Mouse (Mus musculus) retina, postnatal 7 days (tissue): Measurements from ENCODE around the gene Spc24.
"Not testable (repeated sequence)": the region's sequence is repeated elsewhere in the genome, so short reads cannot be mapped to it uniquely, and the experiment has no call there.

ENCODE experiments used
- DNase-seq: peaks from one replicate; pipeline ENCODE4 v3.0.0-alpha.2; 2012; ENCODE audit warnings: low read depth, low spot score

The Spc24 gene

DNA sequence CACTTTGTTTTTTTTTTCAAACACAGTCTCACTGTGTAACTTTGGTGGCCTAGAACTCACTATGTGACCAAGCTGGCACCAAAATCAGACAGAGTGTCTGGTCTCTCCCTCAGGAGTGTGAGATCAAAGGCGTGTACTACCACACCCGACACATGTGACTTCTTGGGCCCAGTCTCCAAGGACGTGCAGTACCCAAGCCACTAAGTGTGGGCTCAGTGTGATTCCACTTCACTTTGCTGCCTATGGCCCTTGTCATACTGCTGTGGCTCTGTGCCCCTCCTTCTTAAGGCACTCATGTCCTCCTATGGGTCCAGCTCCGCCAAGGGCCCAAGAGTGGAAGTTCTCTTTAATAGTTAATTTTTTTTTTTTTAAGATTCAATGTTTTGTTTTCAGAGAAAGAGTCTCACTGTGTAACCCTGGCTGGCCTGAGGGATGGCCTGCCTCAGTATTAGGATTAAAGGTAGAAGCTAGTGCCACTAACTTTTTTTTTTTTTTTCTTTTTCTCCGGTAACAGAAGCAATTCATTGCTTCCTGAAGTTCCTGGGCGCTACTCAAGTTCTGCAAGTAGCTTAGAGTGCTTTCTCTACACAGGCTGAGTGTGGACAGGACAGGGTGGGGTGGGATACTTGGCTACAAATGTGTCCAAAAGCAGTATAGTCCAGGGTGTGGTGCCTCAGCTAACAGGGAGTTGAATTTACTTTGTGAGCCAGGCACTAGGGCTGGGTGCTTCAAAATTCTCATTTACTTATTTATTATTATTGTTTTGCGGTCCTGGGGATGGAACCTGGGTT lies 24.6 kb upstream of the Spc24 start:
- DNase-seq, result no peak

GRCm38 (mm10) chr9:21781657-21782468 lies 21.8 kb upstream of the Spc24 start:
- no peak for DNase-seq

- no peak for DNase-seq
Observed at GRCm38 (mm10) chr9:21777726-21778125, 17.6 kb upstream of the Spc24 start.

GRCm38 (mm10) chr9:21774353-21774752 lies 14.2 kb upstream of the Spc24 start:
- no peak for DNase-seq

- DNase-seq, result not testable (repeated sequence)
Observed at GRCm38 (mm10) chr9:21773396-21773795, 13.3 kb upstream of the Spc24 start.

DNA sequence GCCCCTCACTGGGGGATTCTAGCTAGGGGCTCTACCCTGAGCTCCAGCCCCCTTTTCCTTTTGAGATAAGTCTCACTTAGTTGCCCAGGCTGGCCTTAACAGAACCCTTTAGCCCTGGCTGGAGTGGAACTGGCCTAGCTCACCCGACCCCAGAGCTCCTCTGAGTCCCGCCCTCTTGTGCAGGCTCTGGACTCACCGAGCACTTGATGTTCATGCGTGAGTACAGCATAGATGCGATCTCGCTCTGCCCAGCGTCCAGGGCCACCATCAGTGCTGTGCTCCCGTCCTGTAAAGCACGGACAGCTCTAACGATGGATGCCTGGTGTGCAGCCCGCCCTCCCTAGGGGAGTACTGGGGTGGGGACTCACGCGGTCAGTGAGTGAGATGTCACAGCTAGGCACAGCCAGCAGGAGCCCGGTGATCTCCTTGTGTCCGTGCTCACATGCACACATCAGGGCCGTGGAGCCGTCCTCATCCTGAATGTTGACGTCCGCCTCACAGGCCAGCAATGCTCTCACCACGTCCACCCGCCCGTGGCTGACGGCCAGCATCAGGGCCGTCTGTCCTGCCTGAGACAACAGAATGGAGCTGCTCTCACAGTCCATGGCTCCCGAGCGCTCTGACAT lies 9.6 kb upstream of the Spc24 start:
- DNase-seq, result no peak

DNA sequence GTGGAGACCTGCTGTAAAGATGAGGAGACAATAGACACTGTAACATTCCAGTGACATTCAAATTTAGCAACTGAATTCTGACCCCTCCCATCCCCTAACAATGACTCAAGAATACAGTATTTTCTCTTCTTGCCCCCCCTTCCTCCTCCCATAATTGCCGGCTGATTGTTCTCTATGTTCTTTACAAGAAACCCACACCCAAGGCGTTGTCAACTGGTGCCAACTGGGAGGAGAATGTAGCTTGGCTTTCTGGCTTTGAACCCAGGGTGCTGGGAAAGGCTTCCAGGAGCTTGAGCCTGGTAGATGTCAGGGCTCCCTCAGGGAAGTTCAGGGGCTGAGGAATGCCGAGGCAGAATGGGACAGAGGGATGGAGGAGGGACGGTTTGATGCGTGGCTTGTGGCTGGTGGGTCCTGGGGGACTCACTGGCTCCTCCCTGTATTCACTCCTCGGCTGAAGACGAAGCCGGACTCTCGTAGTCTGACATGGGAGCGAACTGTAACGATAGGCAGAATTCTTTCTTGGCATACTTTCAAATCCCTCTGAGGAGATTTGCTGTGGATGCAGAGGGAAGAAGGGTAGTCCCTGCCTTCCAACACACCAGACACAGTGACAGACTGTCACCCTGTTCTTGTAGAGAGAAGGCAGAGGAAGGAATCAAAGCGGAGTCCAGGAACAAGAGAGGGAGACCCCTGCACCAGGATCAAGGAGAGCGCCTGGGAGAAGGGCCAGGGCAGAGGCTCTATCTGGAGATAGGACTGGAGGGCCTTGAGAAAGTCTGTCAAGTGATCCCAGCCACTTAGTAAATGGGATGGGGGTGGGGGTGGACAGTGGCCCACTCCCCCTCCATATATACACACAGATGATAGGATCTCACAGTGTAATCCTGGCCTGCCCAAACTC lies 8.7 kb upstream of the Spc24 start:
- DNase-seq, result no peak

DNA sequence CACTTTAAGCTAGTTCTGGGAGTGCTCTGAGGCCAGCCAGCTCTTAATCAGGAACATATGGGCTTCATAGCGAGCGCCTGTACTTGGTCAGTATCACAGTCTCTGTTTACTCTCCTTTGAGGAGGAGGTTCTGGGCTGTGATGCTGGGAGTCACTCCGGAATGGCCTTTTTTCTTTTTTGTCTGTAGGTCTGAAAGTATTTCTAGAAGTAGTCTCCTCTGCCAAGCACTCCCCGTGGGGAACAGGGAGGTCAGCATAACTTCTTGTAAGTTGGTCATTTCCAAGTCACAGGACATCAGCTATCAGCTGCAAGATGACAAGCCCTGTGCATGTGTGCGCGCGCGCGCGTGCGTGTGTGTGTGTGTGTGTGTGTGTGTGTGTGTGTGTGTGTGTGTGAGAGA lies 7.8 kb upstream of the Spc24 start:
- DNase-seq, result no peak

- no peak for DNase-seq
Observed at GRCm38 (mm10) chr9:21764084-21764999, 4.2 kb upstream of the Spc24 start.

DNA sequence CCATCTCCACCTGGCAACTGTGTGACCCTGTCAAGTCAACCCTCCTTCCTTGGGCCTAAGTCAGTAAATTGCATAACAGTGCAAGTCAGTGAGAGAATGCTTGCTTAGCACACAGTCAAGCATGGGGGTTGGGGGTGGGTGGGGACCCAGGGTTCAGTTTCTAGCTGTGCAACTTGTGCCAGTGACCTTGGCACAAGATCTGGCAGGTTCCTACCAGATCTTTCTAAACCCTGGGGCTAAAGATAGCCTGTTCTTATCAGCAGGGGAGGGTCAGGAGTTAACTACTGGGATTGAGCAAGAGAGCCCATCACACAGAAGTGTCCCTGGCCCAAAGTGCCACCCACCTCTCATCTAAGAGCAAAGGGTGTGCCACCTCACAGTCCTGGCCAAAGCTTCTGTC lies 2.0 kb upstream of the Spc24 start:
- no peak for DNase-seq

DNA sequence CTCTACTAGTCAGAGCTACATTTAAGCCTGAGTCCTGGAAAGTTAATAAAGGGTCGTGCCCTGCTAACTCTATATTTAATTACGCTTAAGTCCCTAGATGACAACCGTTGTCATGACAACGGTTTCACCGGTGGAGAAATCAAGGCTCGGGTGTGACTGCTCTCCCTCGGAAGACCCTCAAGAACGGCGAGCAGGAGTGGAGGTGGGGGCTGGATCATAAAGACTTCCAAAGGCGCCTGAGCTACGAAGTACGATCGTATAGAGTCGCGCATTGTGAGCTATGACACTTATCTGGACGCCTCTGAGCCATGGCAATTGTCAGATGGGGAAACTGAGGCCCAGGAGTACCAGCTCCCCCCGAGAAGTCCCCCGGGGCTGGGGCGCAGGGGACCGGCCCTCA lies 385 bp downstream of the Spc24 start:
- DNase-seq, result no peak

DNA sequence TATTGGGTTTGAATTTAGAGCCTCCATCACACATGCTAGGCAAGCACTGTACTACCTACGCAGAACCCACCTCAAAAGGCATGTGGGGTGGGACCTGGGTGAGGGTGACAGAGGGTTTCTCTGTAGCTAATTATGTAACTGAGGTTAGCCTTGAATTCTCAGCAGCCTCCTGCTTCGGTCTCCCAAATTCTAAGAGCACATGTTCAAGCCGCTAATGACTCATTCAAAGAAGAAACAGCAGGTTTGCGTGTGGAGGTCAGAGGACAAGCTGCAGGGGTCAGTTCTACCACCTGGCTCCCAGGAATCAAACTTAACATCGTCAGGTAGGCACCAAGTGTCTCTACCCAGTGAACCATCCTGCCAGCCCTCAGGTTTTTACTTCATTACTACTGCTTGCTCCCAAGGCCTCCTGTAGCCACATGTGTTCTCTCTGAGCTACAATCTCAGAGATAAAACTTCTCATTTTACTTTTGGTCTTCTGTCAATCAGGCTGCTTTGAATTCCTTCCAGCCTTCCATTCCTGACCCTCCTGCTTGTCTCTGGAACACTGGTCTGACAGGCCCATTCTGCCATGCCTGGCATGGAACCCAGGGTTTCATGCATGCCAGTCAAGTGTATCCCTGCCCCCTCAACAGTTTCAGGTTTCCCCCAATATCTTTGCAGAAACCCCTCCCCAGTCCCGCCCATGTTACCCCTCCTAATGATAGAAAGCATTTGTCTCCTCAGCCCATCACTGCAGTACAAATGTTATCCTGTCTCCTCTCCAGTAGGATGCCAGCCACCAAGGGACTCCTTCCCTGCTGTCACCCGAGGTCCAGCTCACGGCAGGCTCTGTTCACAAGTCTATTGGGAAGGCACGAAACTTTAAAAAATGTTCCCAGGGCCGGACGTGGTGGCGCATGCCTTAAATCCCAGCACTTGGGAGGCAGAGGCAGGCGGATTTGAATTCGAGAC lies 1.2 kb downstream of the Spc24 start:
- no peak for DNase-seq

DNA sequence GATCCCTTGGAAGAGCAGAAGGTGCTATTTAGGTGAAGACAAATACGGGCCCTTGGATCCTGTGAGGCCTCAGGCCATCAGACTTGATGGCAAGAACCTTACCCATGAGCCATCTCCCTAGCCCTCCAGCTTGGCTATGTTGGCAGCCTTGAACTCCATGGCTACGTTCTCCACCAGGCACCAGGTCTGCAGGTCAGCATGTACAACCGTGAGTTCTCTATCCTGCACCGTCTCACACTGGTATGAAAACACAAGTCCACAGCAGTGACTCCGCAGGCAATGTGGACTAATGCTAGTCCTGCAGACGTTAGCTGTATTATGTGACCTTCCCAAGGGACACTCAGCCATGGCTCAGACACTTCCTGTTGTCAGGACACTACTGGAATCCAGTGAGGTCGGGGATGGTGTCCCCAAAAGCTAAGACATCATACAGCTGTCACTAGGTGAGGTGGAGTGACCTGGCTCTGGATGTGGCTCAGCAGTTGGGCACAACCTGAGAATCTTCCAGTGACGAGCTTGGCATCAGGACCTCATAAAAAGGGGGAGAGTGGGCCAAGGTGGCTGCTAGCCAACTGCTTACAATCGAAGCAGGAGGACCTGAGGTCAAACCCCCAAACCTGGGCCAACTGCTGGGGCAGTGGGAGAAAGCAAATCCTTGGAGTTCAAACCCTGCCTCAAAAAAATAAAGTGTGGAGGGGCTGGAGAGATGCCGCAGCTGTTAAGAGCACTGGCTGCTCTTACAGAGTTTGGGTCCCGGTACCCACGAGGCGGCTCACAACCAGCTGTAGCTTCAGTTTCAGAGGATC lies 5.4 kb downstream of the Spc24 start:
- no peak for DNase-seq

DNA sequence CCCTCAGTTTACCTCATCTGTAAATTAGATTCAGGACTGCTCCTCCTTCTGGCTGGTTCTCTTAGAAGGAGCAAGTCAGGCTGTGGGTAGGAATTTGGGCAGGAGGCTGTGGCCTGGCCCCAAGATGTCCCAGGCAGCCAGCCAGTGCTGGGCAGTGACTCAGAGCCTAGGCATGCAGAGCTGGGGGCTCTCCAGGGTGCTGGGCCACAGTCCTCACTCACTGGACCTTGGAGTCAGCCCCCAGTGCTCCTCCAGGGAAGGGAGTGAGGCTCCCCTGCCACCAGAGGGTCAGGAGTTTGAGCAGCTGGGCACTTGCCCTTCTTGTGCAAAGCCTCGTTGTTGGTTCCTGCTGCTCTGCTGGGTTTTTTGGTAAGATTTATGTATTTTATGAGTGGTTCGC lies 6.1 kb downstream of the Spc24 start:
- DNase-seq, result no peak

GRCm38 (mm10) chr9:21752252-21752792 lies 7.8 kb downstream of the Spc24 start:
- DNase-seq, result no peak

DNA sequence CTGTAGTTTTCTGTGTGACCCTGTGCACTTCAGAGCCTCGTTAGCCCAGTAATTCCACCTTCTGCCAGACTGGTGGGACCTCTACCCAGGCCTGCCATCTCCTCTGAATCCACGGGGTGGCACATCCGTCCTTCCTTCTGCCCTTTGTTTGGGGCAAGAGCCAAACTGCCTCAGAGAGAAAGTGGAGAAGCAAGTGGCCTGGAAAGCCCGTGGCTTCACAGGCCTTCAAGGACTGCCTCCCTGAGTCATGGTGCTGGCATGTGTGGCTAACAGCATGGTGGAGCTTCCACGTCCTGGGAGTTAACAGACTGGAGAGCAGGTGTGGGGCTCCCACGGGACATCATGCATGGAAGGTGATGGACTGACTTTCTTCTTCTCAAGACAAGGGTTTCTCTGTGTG lies 8.8 kb downstream of the Spc24 start:
- no peak for DNase-seq

GRCm38 (mm10) chr9:21750370-21750769 lies 9.7 kb downstream of the Spc24 start:
- no peak for DNase-seq
